Mouse (Mus musculus): ENCODE data around the gene Gm19684. TPM values are rescaled to one million over a fixed set of nuclear protein-coding genes. Genes with fewer than 3 reads are reported as not detected.
"Not testable (repeated sequence)": the region's sequence is repeated elsewhere in the genome, so short reads cannot be mapped to it uniquely, and the experiment has no call there.

Gene Gm19684
- polyA plus RNA-seq, 2 experiments, result not detected

GRCm38 (mm10) chr17:36092520-36092919 is 29.0 kb upstream of the Gm19684 start:
- not testable (repeated sequence) for H3K27ac ChIP-seq; H3K36me3 ChIP-seq (replicated peaks; ENCODE audit: control insufficient read depth, insufficient read depth, low read depth); H3K4me3 ChIP-seq (ENCODE audit: insufficient read depth in 1 of 2, low read depth in 2 of 2, low read length in 2 of 2); H3K27me3 ChIP-seq (ENCODE audit: control insufficient read depth, insufficient read depth, low read length); ATAC-seq (ENCODE audit: insufficient read depth); H3K4me1 ChIP-seq (replicated peaks; ENCODE audit: control insufficient read depth in 2 of 2, insufficient read depth in 2 of 2, low read length in 1 of 2); DNase-seq (ENCODE audit: low read depth in 3 of 3, low spot score in 3 of 3); H3K9ac ChIP-seq (replicated peaks); H3K4me2 ChIP-seq (ENCODE audit: low read depth); H3K9me3 ChIP-seq (ENCODE audit: control insufficient read depth, low read length)

- Histone ChIP-seq H3K9me3 (ENCODE audit: control insufficient read depth, low read length) (no peaks in the 10 kb centered on the region), H3K9ac (replicated peaks) (no peak overlapping the region), H3K27ac (no peak overlapping the region), H3K27me3 (ENCODE audit: control insufficient read depth, insufficient read depth, low read length) (no peaks in the 10 kb centered on the region), H3K4me1 (replicated peaks; ENCODE audit: control insufficient read depth in 2 of 2, insufficient read depth in 2 of 2, low read length in 1 of 2) (no peaks in the 10 kb centered on the region), H3K36me3 (replicated peaks; ENCODE audit: control insufficient read depth, insufficient read depth, low read depth) (no peaks in the 10 kb centered on the region), H3K4me2 (ENCODE audit: low read depth) (no peak overlapping the region), H3K4me3 (ENCODE audit: insufficient read depth in 1 of 2, low read depth in 2 of 2, low read length in 2 of 2) (no peak overlapping the region)
- no peak for ATAC-seq (ENCODE audit: insufficient read depth)
- TF ChIP-seq EP300 (IDR thresholded peaks at IDR 0.05; ENCODE audit: low read depth) (no peak), CTCF (IDR thresholded peaks at IDR 0.05; ENCODE audit: low read depth) (no peak)
- 16% methylated on average over 3 of the region's 3 CpGs for WGBS (ENCODE audit: insufficient replicate concordance)
- no peak for DNase-seq (ENCODE audit: low read depth in 3 of 3, low spot score in 3 of 3)
Measured at GRCm38 (mm10) chr17:36093936-36094335, 27.5 kb upstream of the Gm19684 start.

DNA sequence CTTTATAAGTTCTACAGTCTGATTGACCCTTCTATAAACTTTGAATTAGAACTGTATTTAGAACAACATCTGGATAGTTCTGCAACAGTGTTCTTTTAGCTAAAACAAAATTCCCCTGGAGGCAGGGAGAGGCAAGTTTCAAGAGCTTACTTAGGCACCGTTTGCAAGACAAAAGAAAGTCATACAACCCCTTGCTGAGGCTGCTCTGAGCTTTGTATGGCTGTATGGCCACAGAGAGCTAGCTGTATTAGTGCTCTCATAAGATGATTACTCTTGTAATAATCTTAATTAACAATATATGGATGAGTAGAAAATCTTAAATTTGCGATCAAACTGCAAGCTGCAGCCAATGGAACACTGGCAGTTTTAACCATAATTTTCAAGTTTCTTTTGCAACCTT is 21.9 kb upstream of the Gm19684 start:
- H3K9me3 ChIP-seq (ENCODE audit: control insufficient read depth, low read length); H3K9ac ChIP-seq (replicated peaks); H3K4me1 ChIP-seq (replicated peaks; ENCODE audit: control insufficient read depth in 2 of 2, insufficient read depth in 2 of 2, low read length in 1 of 2); H3K27ac ChIP-seq; ATAC-seq (ENCODE audit: insufficient read depth); H3K4me2 ChIP-seq (ENCODE audit: low read depth); H3K4me3 ChIP-seq (ENCODE audit: insufficient read depth in 1 of 2, low read depth in 2 of 2, low read length in 2 of 2); DNase-seq (ENCODE audit: low read depth in 3 of 3, low spot score in 3 of 3); H3K36me3 ChIP-seq (replicated peaks; ENCODE audit: control insufficient read depth, insufficient read depth, low read depth); H3K27me3 ChIP-seq (ENCODE audit: control insufficient read depth, insufficient read depth, low read length): not testable (repeated sequence)
- 50% methylated on average over 2 of the region's 2 CpGs for WGBS (ENCODE audit: insufficient replicate concordance)

GRCm38 (mm10) chr17:36102091-36102490 is 19.4 kb upstream of the Gm19684 start:
- not testable (repeated sequence) for H3K36me3 ChIP-seq (replicated peaks; ENCODE audit: control insufficient read depth, insufficient read depth, low read depth); H3K4me1 ChIP-seq (replicated peaks; ENCODE audit: control insufficient read depth in 2 of 2, insufficient read depth in 2 of 2, low read length in 1 of 2); H3K4me3 ChIP-seq (ENCODE audit: insufficient read depth in 1 of 2, low read depth in 2 of 2, low read length in 2 of 2); DNase-seq (ENCODE audit: low read depth in 3 of 3, low spot score in 3 of 3); H3K27ac ChIP-seq; ATAC-seq (ENCODE audit: insufficient read depth); H3K27me3 ChIP-seq (ENCODE audit: control insufficient read depth, insufficient read depth, low read length); H3K9ac ChIP-seq (replicated peaks); H3K4me2 ChIP-seq (ENCODE audit: low read depth); H3K9me3 ChIP-seq (ENCODE audit: control insufficient read depth, low read length)
- WGBS (ENCODE audit: insufficient replicate concordance), result 86% methylated on average over 11 of the region's 12 CpGs

GRCm38 (mm10) chr17:36110129-36110528 is 11.3 kb upstream of the Gm19684 start:
- not testable (repeated sequence) for H3K4me1 ChIP-seq (replicated peaks; ENCODE audit: control insufficient read depth in 2 of 2, insufficient read depth in 2 of 2, low read length in 1 of 2); H3K27ac ChIP-seq; H3K4me3 ChIP-seq (ENCODE audit: insufficient read depth in 1 of 2, low read depth in 2 of 2, low read length in 2 of 2); ATAC-seq (ENCODE audit: insufficient read depth); H3K4me2 ChIP-seq (ENCODE audit: low read depth); H3K36me3 ChIP-seq (replicated peaks; ENCODE audit: control insufficient read depth, insufficient read depth, low read depth); DNase-seq (ENCODE audit: low read depth in 3 of 3, low spot score in 3 of 3); H3K9ac ChIP-seq (replicated peaks); H3K9me3 ChIP-seq (ENCODE audit: control insufficient read depth, low read length)
- 36% methylated on average over 3 of the region's 3 CpGs for WGBS (ENCODE audit: insufficient replicate concordance)
- peaks cover 13% of the 10 kb centered on the region for H3K27me3 ChIP-seq (ENCODE audit: control insufficient read depth, insufficient read depth, low read length)
